Mouse (Mus musculus) gastrocnemius, adult 2 months (tissue): ENCODE data around the gene Ensa. TPM values are rescaled to one million over a fixed set of nuclear protein-coding genes. Genes with fewer than 3 reads are reported as not detected.
A peak's percentile ranks its signal among the peaks of the same experiment; 100 is the strongest.
"Not testable (repeated sequence)": the region's sequence is repeated elsewhere in the genome, so short reads cannot be mapped to it uniquely, and the experiment has no call there.

Experiments used
- DNase-seq: peaks from one replicate; pipeline ENCODE4 v3.0.0; 2022
- H3K27ac ChIP-seq: fragments of 200-600 bp; 2 replicates; pipeline ENCODE4 v1.8.1; 2022; ENCODE audit warnings: mild to moderate bottlenecking
- H3K4me3 ChIP-seq: fragments of 200-600 bp; 2 replicates; pipeline ENCODE4 v1.8.1; 2022; ENCODE audit warnings: mild to moderate bottlenecking, moderate library complexity
- CTCF ChIP-seq: fragments of 200-600 bp; IDR thresholded peaks from 2 replicates; pipeline ENCODE4 v1.8.1; 2022; ENCODE audit warnings: antibody characterized with exemption, mild to moderate bottlenecking, moderate library complexity
- intact Hi-C: fragments of 180-260 bp; cut with DNase I; formaldehyde crosslinking; loops from one replicate; pipeline ENCODE4 v1.15.1; 2025
- total RNA-seq, 2 experiments: library from RNA; stranded (reverse); gene quantifications; 2 replicates each; pipeline ENCODE4 v1.2.3; 2021

The Ensa gene
- total RNA-seq, 2 experiments from 2014 or later = 97.2 to 102 TPM

GRCm38 (mm10) chr3:95670419-95670818 lies 45.6 kb downstream of the Ensa start:
- peak; percentile 20 for TF ChIP-seq CTCF
- H3K4me3 ChIP-seq, DNase-seq, intact Hi-C loops: not testable (repeated sequence)
- peak overlapping the region; percentile 96 for H3K27ac ChIP-seq

DNA sequence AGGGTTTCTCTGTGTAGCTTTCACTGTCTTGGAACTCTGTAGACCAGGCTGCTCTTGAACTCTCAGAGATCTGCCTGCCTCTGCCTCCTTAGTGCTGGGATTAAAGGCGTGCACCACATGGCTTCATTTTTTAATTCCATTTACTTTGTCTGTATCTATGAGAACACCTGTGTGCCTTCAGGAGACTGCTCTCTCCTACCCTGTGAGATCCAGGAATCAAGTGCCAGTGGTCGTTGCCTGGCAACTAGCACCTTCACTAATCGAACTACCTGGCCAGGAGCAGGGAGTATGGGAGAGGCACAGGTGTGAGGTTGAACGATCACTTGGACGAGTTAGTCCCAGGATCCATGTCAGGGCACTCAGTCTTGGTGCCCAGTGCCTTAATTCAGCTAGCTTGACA lies 46.4 kb downstream of the Ensa start:
- Histone ChIP-seq H3K4me3 (no peak overlapping the region), H3K27ac (peak overlapping the region; percentile 96)
- DNase-seq = no peak
- TF ChIP-seq CTCF = no peak
- intact Hi-C loops = no loop called here

- Histone ChIP-seq H3K4me3 (peak overlapping the region; percentile 66), H3K27ac (peak overlapping the region; percentile 96)
- DNase-seq = peak; percentile 24
- intact Hi-C loops = no loop called here
- no peak for TF ChIP-seq CTCF
Measured at GRCm38 (mm10) chr3:95672461-95672860, 47.7 kb downstream of the Ensa start.

GRCm38 (mm10) chr3:95672861-95673706 lies 48.3 kb downstream of the Ensa start:
- Histone ChIP-seq H3K27ac (peak overlapping the region; percentile 96), H3K4me3 (peak overlapping the region; percentile 66)
- intact Hi-C loops = no loop called here
- peak; percentile 2; the same call in 1 of the 2 replicates for TF ChIP-seq CTCF
- DNase-seq = peak; percentile 73

- intact Hi-C loops = no loop called here
- DNase-seq = peak; percentile 52
- Histone ChIP-seq H3K27ac (peak overlapping the region; percentile 96), H3K4me3 (peak overlapping the region; percentile 66)
- TF ChIP-seq CTCF = no peak
Measured at GRCm38 (mm10) chr3:95673707-95674211, 49.0 kb downstream of the Ensa start.

- intact Hi-C loops = no loop called here
- Histone ChIP-seq H3K4me3 (peak overlapping the region; percentile 66), H3K27ac (peak overlapping the region; percentile 96)
- TF ChIP-seq CTCF = no peak
- DNase-seq = peak; percentile 88
Measured at GRCm38 (mm10) chr3:95674236-95674635, 49.4 kb downstream of the Ensa start.

DNA sequence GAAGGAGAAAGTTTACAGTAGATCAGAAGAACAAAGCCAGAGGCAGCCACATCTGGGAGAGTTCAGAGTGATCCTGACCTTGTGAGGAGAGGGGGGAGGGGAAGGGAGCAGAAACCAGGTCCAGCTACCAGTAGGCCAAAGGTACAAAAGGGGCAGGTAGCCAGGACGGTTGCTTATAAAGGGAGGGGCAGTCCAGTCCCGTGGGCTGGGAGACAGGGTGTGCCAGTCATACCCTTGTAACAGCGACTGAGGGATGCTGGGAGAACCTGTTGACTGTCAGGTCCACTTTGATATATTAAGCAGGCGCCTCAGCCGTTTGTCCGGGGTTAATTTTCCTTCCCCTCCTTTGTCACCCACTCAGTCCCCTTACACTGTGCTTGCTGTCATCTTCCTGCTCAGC lies 50.0 kb downstream of the Ensa start:
- no peak for TF ChIP-seq CTCF
- Histone ChIP-seq H3K4me3 (peak overlapping the region; percentile 66), H3K27ac (peak overlapping the region; percentile 96)
- intact Hi-C loops = loop anchor here (1.0 kb wide), 2 partner anchors 13 to 42 kb away; no protein-coding TSS in a partner anchor
- peak; percentile 73 for DNase-seq

GRCm38 (mm10) chr3:95675301-95676092 lies 50.7 kb downstream of the Ensa start:
- TF ChIP-seq CTCF = peak; percentile 91
- intact Hi-C loops = loop anchor here (1.0 kb wide), 3 partner anchors 13 to 42 kb away; no protein-coding TSS in a partner anchor
- DNase-seq = peak; percentile 91
- Histone ChIP-seq H3K27ac (peak overlapping the region; percentile 96), H3K4me3 (peak overlapping the region; percentile 66)

DNA sequence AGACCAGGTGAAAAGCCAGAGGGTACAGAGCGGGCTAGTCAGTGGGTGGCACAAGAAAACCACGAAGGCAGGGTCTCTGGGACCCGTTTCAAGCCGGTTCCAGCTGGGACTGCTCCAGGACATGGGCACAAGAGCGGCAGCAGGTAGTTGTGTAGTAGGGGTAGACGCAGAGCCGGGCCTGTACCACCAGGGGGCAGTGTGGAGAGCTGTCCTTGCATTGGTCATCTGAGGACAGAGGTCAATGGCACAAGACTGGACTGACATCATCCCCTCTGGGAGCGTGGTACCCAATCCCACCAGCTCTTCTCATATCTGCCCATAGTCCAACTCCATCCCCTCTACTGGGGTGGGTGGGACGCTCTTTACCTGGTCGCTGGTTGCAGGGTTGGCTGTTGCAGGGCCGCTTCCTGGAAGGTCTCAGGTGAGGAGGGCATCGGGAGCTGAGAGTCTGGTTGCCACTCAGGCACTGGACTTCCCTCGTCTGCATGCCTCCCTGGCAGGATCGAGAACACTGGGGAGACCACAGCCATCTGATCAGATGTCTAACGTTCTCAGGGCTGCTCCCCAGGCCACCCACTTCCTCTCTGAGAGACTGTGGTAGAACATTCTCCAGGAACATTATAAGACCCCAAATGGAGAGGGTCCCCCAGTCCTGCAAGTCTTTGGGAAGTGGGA lies 52.1 kb downstream of the Ensa start:
- intact Hi-C loops = loop anchor here (1.0 kb wide), 1 partner anchor 18 kb away; no protein-coding TSS in a partner anchor
- Histone ChIP-seq H3K27ac (peak overlapping the region; percentile 96), H3K4me3 (peak overlapping the region; percentile 66)
- peak; percentile 90 for DNase-seq
- TF ChIP-seq CTCF = peak; percentile 96

GRCm38 (mm10) chr3:95677420-95678090 lies 52.8 kb downstream of the Ensa start:
- DNase-seq = peak; percentile 42
- Histone ChIP-seq H3K27ac (peak overlapping the region; percentile 96), H3K4me3 (no peak overlapping the region; the same call in 1 of the 2 replicates)
- no peak for TF ChIP-seq CTCF
- intact Hi-C loops = no loop called here

- no peak overlapping the region for H3K4me3 ChIP-seq
- no peak for TF ChIP-seq CTCF
- DNase-seq = peak; percentile 23
Measured at GRCm38 (mm10) chr3:95679551-95679950, 54.8 kb downstream of the Ensa start.

More at GRCm38 (mm10) chr3:95679551-95679950, 54.8 kb downstream of the Ensa start:
- intact Hi-C loops = no loop called here
- H3K27ac ChIP-seq = peak overlapping the region; percentile 0; the same call in 1 of the 2 replicates
